Mouse (Mus musculus) midbrain, embryonic 16.5 days (tissue): Measurements from ENCODE around the gene Khdrbs2. TPM values are rescaled to one million over a fixed set of nuclear protein-coding genes. Genes with fewer than 3 reads are reported as not detected.

Experiments used
- ATAC-seq: fragments of 200-750 bp; cut with Nextera tagmentation; 2 replicates; pipeline ENCODE4 v1.8.0; 2017; ENCODE audit warnings: moderate TSS enrichment
- H3K27ac ChIP-seq: fragments of 300-500 bp; sonication (generic); 2 replicates; pipeline ENCODE4 v1.5.1; 2014; ENCODE audit warnings: mild to moderate bottlenecking, low read length, mixed read lengths
- H3K27me3 ChIP-seq: fragments of 300-500 bp; sonication (generic); 2 replicates; pipeline ENCODE4 v1.6.1; 2014; ENCODE audit warnings: low read depth, low read length, mixed read lengths; ENCODE audit not compliant: control insufficient read depth, insufficient read depth
- H3K36me3 ChIP-seq: fragments of 300-500 bp; sonication (generic); 2 replicates; pipeline ENCODE4 v1.6.1; 2014; ENCODE audit warnings: mild to moderate bottlenecking, low read length, moderate library complexity, mixed read lengths; ENCODE audit not compliant: control insufficient read depth, insufficient read depth
- H3K4me1 ChIP-seq: fragments of 300-500 bp; sonication (generic); 2 replicates; pipeline ENCODE4 v1.6.1; 2014; ENCODE audit warnings: mild to moderate bottlenecking, low read length, mixed read lengths; ENCODE audit not compliant: control insufficient read depth, insufficient read depth
- H3K4me2 ChIP-seq: fragments of 300-500 bp; sonication (generic); 2 replicates; pipeline ENCODE4 v1.6.1; 2014; ENCODE audit warnings: mild to moderate bottlenecking, low read length, mixed read lengths
- H3K4me3 ChIP-seq: fragments of 300-500 bp; sonication (generic); 2 replicates; pipeline ENCODE4 v1.5.1; 2014; ENCODE audit warnings: low read depth, mild to moderate bottlenecking, low read length, moderate library complexity, mixed read lengths
- H3K9ac ChIP-seq: fragments of 300-500 bp; sonication (generic); 2 replicates; pipeline ENCODE4 v1.6.1; 2014; ENCODE audit warnings: low read depth, low read length, mixed read lengths
- H3K9me3 ChIP-seq: fragments of 300-500 bp; sonication (generic); replicated peaks from 2 replicates; pipeline ENCODE4 v1.6.1; 2014; ENCODE audit warnings: mild to moderate bottlenecking, low read length, mixed read lengths; ENCODE audit not compliant: control insufficient read depth, poor library complexity, severe bottlenecking
- WGBS: fragments of 180-500 bp; shearing (Covaris S2); extraction: QIAGEN DNeasy Blood & Tissue Kit; methylation state at CpG from one replicate; pipeline ENCODE4 v1.1.7; 2014; 5-methylcytosine and 5-hydroxymethylcytosine counted together
- polyA plus RNA-seq: library from polyadenylated mRNA; unstranded; fragments of >200 nt; fragmentation: Nextera tagmentation; extraction: Ambion mirVana; gene quantifications from 2 replicates; pipeline ENCODE4 v1.2.1, GENCODE M21; 2015

Khdrbs2 gene
- polyA plus RNA-seq, 1 experiment from 2014 or later = 58.1 TPM

GRCm38 (mm10) chr1:32693806-32694205 lies 521.3 kb downstream of the Khdrbs2 start:
- ATAC-seq = no peak
- H3K4me1 ChIP-seq = no peaks in the 10 kb centered on the region
- no peak overlapping the region for H3K9ac ChIP-seq
- H3K4me3 ChIP-seq = no peak overlapping the region
- no peaks in the 10 kb centered on the region for H3K27me3 ChIP-seq
- H3K36me3 ChIP-seq = no peaks in the 10 kb centered on the region
- no peaks in the 10 kb centered on the region for H3K9me3 ChIP-seq
- 83% methylated on average over 9 of the region's 9 CpGs for WGBS
- no peak overlapping the region for H3K4me2 ChIP-seq
- H3K27ac ChIP-seq = no peak overlapping the region

GRCm38 (mm10) chr1:32700132-32700531 lies 527.6 kb downstream of the Khdrbs2 start:
- Histone ChIP-seq H3K9ac (no peak overlapping the region), H3K36me3 (no peaks in the 10 kb centered on the region), H3K27me3 (no peaks in the 10 kb centered on the region), H3K4me3 (no peak overlapping the region), H3K27ac (no peak overlapping the region), H3K4me1 (no peaks in the 10 kb centered on the region), H3K4me2 (no peak overlapping the region), H3K9me3 (0 out of 2 replicates have a peak, but pooled peaks cover 3% of the 10 kb centered on the region)
- 94% methylated on average over 4 of the region's 4 CpGs for WGBS
- no peak for ATAC-seq

DNA sequence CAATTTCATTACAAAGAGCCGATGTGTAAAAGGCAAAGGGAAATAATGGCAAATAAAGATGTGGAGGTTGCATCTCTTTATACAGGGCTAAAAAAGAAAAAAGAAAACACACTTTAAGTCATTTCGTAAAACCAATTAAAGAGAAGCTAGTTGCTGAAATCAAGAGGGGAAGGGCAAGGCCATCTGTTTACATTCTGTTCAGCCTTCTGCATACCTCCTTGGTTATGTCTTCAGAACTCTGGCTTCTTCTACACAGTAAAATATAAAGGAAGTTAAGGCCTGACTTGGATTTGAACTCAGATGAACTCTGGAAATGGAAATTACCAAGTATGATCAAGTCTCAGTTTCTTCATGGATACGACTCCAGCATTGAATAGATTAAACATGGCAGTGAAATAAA lies 528.8 kb downstream of the Khdrbs2 start:
- no peak overlapping the region for H3K27ac ChIP-seq
- H3K9ac ChIP-seq = no peak overlapping the region
- no peaks in the 10 kb centered on the region for H3K36me3 ChIP-seq
- H3K4me2 ChIP-seq = no peak overlapping the region
- no peak overlapping the region for H3K4me3 ChIP-seq
- no peak for ATAC-seq
- H3K27me3 ChIP-seq = no peaks in the 10 kb centered on the region
- H3K9me3 ChIP-seq = 0 out of 2 replicates have a peak, but pooled peaks cover 3% of the 10 kb centered on the region
- no peaks in the 10 kb centered on the region for H3K4me1 ChIP-seq
- 88% methylated on average over 3 of the region's 3 CpGs for WGBS
